Mouse (Mus musculus): ENCODE results near the gene Shcbp1l. TPM values are rescaled to one million over a fixed set of nuclear protein-coding genes. Genes with fewer than 3 reads are reported as not detected.
A peak's percentile ranks its signal among the peaks of the same experiment; 100 is the strongest.
"Not testable (repeated sequence)": the region's sequence is repeated elsewhere in the genome, so short reads cannot be mapped to it uniquely, and the experiment has no call there.

Gene Shcbp1l
- total RNA-seq, 2 experiments from 2014 or later, result 4.8 to 6.3 TPM

GRCm38 (mm10) chr1:153411723-153412122 is 13.2 kb upstream of the Shcbp1l start:
- Histone ChIP-seq H3K4me3 (no peak overlapping the region), H3K27ac (no peak overlapping the region)
- no peak for TF ChIP-seq CTCF (conservative IDR thresholded peaks at IDR 0.05)
- DNase-seq (ENCODE audit: low spot score in 2 of 2), result no peak

- peak overlapping the region; percentile 72 for H3K27ac ChIP-seq
- not testable (repeated sequence) for H3K4me3 ChIP-seq; DNase-seq (ENCODE audit: low spot score in 2 of 2)
Measured at GRCm38 (mm10) chr1:153412663-153413396, 12.1 kb upstream of the Shcbp1l start.

GRCm38 (mm10) chr1:153413397-153414020 is 11.5 kb upstream of the Shcbp1l start:
- H3K27ac ChIP-seq, result peak overlapping the region; percentile 72

GRCm38 (mm10) chr1:153414114-153414723 is 10.7 kb upstream of the Shcbp1l start:
- peak overlapping the region; percentile 34 for H3K4me3 ChIP-seq
- H3K27ac ChIP-seq, result peak overlapping the region; percentile 72
- peak; percentile 50 to 77 for DNase-seq (ENCODE audit: low spot score in 2 of 2)

More at GRCm38 (mm10) chr1:153413397-153414020, 11.5 kb upstream of the Shcbp1l start:
- peak; percentile 70 to 71 for DNase-seq (ENCODE audit: low spot score in 2 of 2)
- H3K4me3 ChIP-seq, result peak overlapping the region; percentile 34
- peak; percentile 47 for TF ChIP-seq CTCF (conservative IDR thresholded peaks at IDR 0.05)

- Histone ChIP-seq H3K4me3 (no peak overlapping the region), H3K27ac (peak overlapping the region; percentile 72)
- no peak for TF ChIP-seq CTCF (conservative IDR thresholded peaks at IDR 0.05)
- peak in 1 of 2 experiments; percentile 17 for DNase-seq (ENCODE audit: low spot score in 2 of 2)
Measured at GRCm38 (mm10) chr1:153414962-153415361, 10.0 kb upstream of the Shcbp1l start.

- not testable (repeated sequence) for H3K27ac ChIP-seq; DNase-seq (ENCODE audit: low spot score in 2 of 2); H3K4me3 ChIP-seq
Measured at GRCm38 (mm10) chr1:153415742-153416141, 9.2 kb upstream of the Shcbp1l start.

- H3K27ac ChIP-seq; H3K4me3 ChIP-seq; DNase-seq (ENCODE audit: low spot score in 2 of 2): not testable (repeated sequence)
Measured at GRCm38 (mm10) chr1:153416271-153416832, 8.6 kb upstream of the Shcbp1l start.

- peak overlapping the region; percentile 68 for H3K27ac ChIP-seq
Measured at GRCm38 (mm10) chr1:153417805-153418204, 7.2 kb upstream of the Shcbp1l start.

GRCm38 (mm10) chr1:153424271-153424670 is 691 bp upstream of the Shcbp1l start:
- peak overlapping the region; percentile 57 for H3K27ac ChIP-seq
- H3K4me3 ChIP-seq, result no peak overlapping the region; the same call in 1 of the 2 replicates
- DNase-seq (ENCODE audit: low spot score in 2 of 2), result peak in 1 of 2 experiments; percentile 13
- TF ChIP-seq CTCF (conservative IDR thresholded peaks at IDR 0.05), result peak; percentile 27

More at GRCm38 (mm10) chr1:153417805-153418204, 7.2 kb upstream of the Shcbp1l start:
- not testable (repeated sequence) for H3K4me3 ChIP-seq
- peak in 1 of 2 experiments; percentile 10 for DNase-seq (ENCODE audit: low spot score in 2 of 2)

GRCm38 (mm10) chr1:153431158-153431557 is 6.2 kb downstream of the Shcbp1l start:
- no peak overlapping the region for H3K4me3 ChIP-seq
- TF ChIP-seq CTCF (conservative IDR thresholded peaks at IDR 0.05), result no peak
- no peak for DNase-seq (ENCODE audit: low spot score in 2 of 2)
- no peak overlapping the region for H3K27ac ChIP-seq

- no peak for DNase-seq (ENCODE audit: low spot score in 2 of 2)
Measured at GRCm38 (mm10) chr1:153431701-153432100, 6.7 kb downstream of the Shcbp1l start.

GRCm38 (mm10) chr1:153432329-153432728 is 7.4 kb downstream of the Shcbp1l start:
- no peak overlapping the region for H3K27ac ChIP-seq
- no peak for TF ChIP-seq CTCF (conservative IDR thresholded peaks at IDR 0.05)
- H3K4me3 ChIP-seq, result no peak overlapping the region
- no peak for DNase-seq (ENCODE audit: low spot score in 2 of 2)

More at GRCm38 (mm10) chr1:153431701-153432100, 6.7 kb downstream of the Shcbp1l start:
- Histone ChIP-seq H3K4me3 (no peak overlapping the region), H3K27ac (no peak overlapping the region)
- TF ChIP-seq CTCF (conservative IDR thresholded peaks at IDR 0.05), result no peak
